Mouse (Mus musculus): ENCODE measurements around the gene Brdt. TPM values are rescaled to one million over a fixed set of nuclear protein-coding genes. Genes with fewer than 3 reads are reported as not detected.

Gene Brdt
- 5.8 and 6.0 TPM in 2 replicates for polyA plus RNA-seq (2015; fragmentation: Nextera tagmentation; extraction: Ambion mirVana)

DNA sequence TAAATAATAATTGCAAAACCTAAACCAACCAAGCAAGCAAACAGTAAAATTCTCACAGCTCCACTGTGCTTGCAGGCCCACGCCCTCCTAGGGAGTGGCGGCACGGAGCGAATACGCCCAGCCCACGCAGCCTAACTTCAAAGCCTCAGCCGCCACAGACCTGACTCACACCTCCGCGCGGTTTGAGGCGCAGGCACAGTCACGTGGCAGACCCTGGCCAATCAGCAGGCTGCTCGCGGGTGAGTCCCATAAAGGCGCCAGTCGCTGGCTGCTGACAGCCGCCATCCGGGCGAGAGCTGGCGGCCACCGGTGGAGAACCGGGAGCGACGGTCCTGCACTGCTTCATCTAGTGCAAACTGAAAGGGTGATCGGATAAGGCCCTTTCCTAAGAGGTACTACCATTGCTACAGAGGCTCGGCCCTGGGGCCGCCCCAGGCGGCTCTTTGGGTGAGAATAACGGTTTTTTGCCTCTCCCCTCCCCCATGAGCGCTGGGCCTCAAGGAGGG is at the start of gene Brdt:
Gene Brdt (plus strand): TSS at position 244 of the 506 bp plus-strand sequence.

DNA sequence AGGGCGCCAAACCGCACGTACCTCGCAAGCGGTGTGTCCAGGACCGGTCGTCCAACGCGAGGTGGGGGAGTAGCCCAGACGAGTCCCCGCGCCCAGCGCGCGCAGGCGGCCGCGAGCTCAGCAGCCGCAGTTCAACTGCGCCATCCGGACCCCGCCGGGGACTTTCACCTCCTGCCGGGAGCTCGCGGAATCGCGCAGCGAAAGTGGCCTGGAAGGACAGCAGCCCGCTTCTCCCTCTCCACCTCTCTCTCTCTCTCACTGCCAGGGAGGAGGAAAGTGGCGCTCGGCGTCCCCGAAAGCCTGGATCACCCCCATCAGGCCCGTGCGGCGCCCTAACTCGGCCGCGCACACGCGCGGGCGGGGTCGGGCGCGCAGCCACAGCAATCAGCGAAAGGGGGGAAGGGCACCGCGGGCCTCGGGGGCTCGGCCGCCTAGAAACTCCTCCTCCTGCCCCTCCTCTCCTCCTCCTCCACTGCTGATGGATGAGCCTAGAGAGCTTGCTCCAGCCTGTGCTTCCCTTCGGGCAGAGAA is 41.7 kb upstream of the Brdt start, which contains the start of gene Tgfbr3:
Gene Tgfbr3 (minus strand): TSS at position 396 of the 531 bp plus-strand sequence.

DNA sequence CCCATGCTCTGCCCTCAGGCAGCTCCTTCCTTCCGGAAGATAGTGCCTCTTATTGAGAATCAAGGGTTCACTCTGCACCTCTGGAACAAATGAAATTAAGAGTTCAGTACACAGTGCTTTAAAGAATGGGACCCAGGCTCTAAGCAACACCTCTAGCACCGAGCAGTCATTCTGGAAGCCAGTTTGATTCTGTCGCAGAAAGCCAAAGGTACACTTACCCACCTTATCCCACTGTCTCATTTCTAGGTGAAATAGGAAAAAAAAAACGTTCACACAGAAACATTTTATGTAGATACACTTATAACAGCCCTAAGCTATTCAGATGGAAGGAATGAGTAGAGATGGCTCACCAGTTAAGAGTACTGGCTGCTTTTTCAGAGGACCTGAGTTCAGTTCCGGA is 71.5 kb downstream of the Brdt start, which contains the start of gene Ephx4:
Gene Ephx4 (plus strand): TSS at position 301 of the 400 bp plus-strand sequence.

DNA sequence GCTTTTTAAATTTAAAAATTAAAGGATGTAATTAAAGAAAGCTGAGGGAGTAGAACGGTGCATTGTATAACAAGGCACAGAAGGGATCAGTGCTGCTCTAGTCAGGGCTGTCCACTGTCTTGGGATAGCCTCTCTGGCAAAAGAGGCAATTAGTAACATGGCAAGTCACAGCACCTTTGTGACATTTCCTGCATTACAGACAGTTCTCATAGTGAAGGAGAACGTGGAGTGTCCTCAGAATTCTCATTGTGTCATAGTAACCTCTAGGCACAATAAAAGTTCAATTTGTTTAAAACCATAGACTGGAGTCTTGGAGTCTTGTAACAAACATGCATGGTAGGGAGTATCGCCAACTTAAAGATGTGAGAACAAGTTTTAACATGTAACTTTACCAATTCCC is 100.3 kb downstream of the Brdt start, which contains the start of gene Lpcat2b:
Gene Lpcat2b (plus strand): TSS at position 301 of the 400 bp plus-strand sequence.

Other genes starting within 250 kb of the Brdt start
- 6.2 and 7.3 TPM in 2 replicates for gene Tgfbr3, start 41.5 kb upstream of the Brdt start, polyA plus RNA-seq (2015; fragmentation: Nextera tagmentation; extraction: Ambion mirVana)
- gene Ephx4, start 71.6 kb downstream of the Brdt start, polyA plus RNA-seq (2015; fragmentation: Nextera tagmentation; extraction: Ambion mirVana): 6.1 and 7.8 TPM in 2 replicates
- gene Lpcat2b, start 100.4 kb downstream of the Brdt start, polyA plus RNA-seq (2015; fragmentation: Nextera tagmentation; extraction: Ambion mirVana): not detected in 2 replicates
- gene Btbd8, start 106.8 kb downstream of the Brdt start, polyA plus RNA-seq (2015; fragmentation: Nextera tagmentation; extraction: Ambion mirVana): 23.2 and 23.9 TPM in 2 replicates
- gene Gm42669, start 176.5 kb downstream of the Brdt start, polyA plus RNA-seq (2015; fragmentation: Nextera tagmentation; extraction: Ambion mirVana): 0.43 and 0.48 TPM in 2 replicates
- gene 1700028K03Rik, start 203.6 kb downstream of the Brdt start, polyA plus RNA-seq (2015; fragmentation: Nextera tagmentation; extraction: Ambion mirVana): 0.17 and 0.21 TPM in 2 replicates

All from neural tube, postnatal 0 days (tissue).